Mouse (Mus musculus) testis, postnatal 14 days (tissue): ENCODE data around the gene Dock2.
A peak's percentile ranks its signal among the peaks of the same experiment; 100 is the strongest.
"Not testable (repeated sequence)": the region's sequence is repeated elsewhere in the genome, so short reads cannot be mapped to it uniquely, and the experiment has no call there.

ENCODE experiments used
- DNase-seq: peaks from one replicate; pipeline ENCODE4 v3.0.0; 2021; ENCODE audit warnings: low spot score

Dock2 gene

GRCm38 (mm10) chr11:34783587-34784043 lies at the start of gene Dock2:
Gene Dock2 (minus strand): TSS chr11:34783892.
- no peak for DNase-seq

- DNase-seq, result no peak
Observed at GRCm38 (mm10) chr11:34832678-34833077, 49.0 kb upstream of the Dock2 start.

GRCm38 (mm10) chr11:34827803-34828202 lies 44.1 kb upstream of the Dock2 start:
- DNase-seq, result no peak

GRCm38 (mm10) chr11:34826940-34827339 lies 43.2 kb upstream of the Dock2 start:
- no peak for DNase-seq

- DNase-seq, result peak; percentile 35
Observed at GRCm38 (mm10) chr11:34824791-34825190, 41.1 kb upstream of the Dock2 start.

- no peak for DNase-seq
Observed at GRCm38 (mm10) chr11:34814767-34815166, 31.1 kb upstream of the Dock2 start.

- no peak for DNase-seq
Observed at GRCm38 (mm10) chr11:34814319-34814718, 30.6 kb upstream of the Dock2 start.

GRCm38 (mm10) chr11:34805026-34805425 lies 21.3 kb upstream of the Dock2 start:
- not testable (repeated sequence) for DNase-seq

GRCm38 (mm10) chr11:34798066-34798465 lies 14.4 kb upstream of the Dock2 start:
- DNase-seq, result not testable (repeated sequence)

GRCm38 (mm10) chr11:34796097-34796496 lies 12.4 kb upstream of the Dock2 start:
- DNase-seq, result no peak

GRCm38 (mm10) chr11:34791872-34792271 lies 8.2 kb upstream of the Dock2 start:
- DNase-seq, result peak; percentile 21

GRCm38 (mm10) chr11:34784864-34785263 lies 1.2 kb upstream of the Dock2 start:
- DNase-seq, result no peak

- DNase-seq, result no peak
Observed at GRCm38 (mm10) chr11:34782516-34783430, 919 bp downstream of the Dock2 start.

- no peak for DNase-seq
Observed at GRCm38 (mm10) chr11:34780786-34781185, 2.9 kb downstream of the Dock2 start.

- DNase-seq, result no peak
Observed at GRCm38 (mm10) chr11:34779966-34780365, 3.7 kb downstream of the Dock2 start.

- no peak for DNase-seq
Observed at GRCm38 (mm10) chr11:34778351-34778750, 5.3 kb downstream of the Dock2 start.

GRCm38 (mm10) chr11:34777529-34777928 lies 6.2 kb downstream of the Dock2 start:
- DNase-seq, result no peak

GRCm38 (mm10) chr11:34776054-34776453 lies 7.6 kb downstream of the Dock2 start:
- DNase-seq, result no peak

GRCm38 (mm10) chr11:34774636-34775035 lies 9.1 kb downstream of the Dock2 start:
- DNase-seq, result no peak

GRCm38 (mm10) chr11:34773304-34773895 lies 10.3 kb downstream of the Dock2 start:
- DNase-seq, result no peak

- DNase-seq, result peak; percentile 67
Observed at GRCm38 (mm10) chr11:34771221-34771986, 12.3 kb downstream of the Dock2 start.

GRCm38 (mm10) chr11:34770666-34771065 lies 13.0 kb downstream of the Dock2 start:
- DNase-seq, result no peak
